Mouse (Mus musculus) CH12.LX (cell line): ENCODE results near the gene Foxo1.

Experiments
- CTCF ChIP-seq, 2 experiments: IDR thresholded peaks in 1 of 2; conservative IDR thresholded peaks in 1 of 2; 2 replicates each; pipeline ENCODE4 v1.5.1; 2011 to 2012; ENCODE audit warnings: low read depth in 2 of 2, low read length in 2 of 2, improper control_type of control experiment in 1 of 2, inconsistent platforms in 1 of 2, mild to moderate bottlenecking in 1 of 2, moderate library complexity in 1 of 2
- E2F4 ChIP-seq: IDR thresholded peaks from 2 replicates; pipeline ENCODE4 v1.6.1; 2011; ENCODE audit warnings: low read depth, low read length, improper control_type of control experiment; ENCODE audit not compliant: insufficient replicate concordance
- NELFE ChIP-seq: IDR thresholded peaks from 2 replicates; pipeline ENCODE4 v1.6.1; 2011; ENCODE audit warnings: low read depth, low read length, improper control_type of control experiment
- POLR2A ChIP-seq: IDR thresholded peaks from 2 replicates; pipeline ENCODE4 v1.6.1; 2011; ENCODE audit warnings: low read depth, mild to moderate bottlenecking, improper control_type of control experiment, low read length
- ZMIZ1 ChIP-seq: IDR thresholded peaks from 2 replicates; pipeline ENCODE4 v1.6.1; 2012; ENCODE audit warnings: low read depth, mild to moderate bottlenecking, inconsistent platforms, low read length, improper control_type of control experiment

- TF ChIP-seq E2F4 (no peak), NELFE (no peak), POLR2A (no peak), CTCF (conservative IDR thresholded peaks at IDR 0.05 in 1 of 2, IDR thresholded peaks at IDR 0.05 in 1 of 2; ENCODE audit: low read depth in 2 of 2, low read length in 2 of 2) (no peak), ZMIZ1 (no peak)
Measured at GRCm38 (mm10) chr3:52369881-52370428, 101.8 kb downstream of the Foxo1 start.
